Mouse (Mus musculus): ENCODE data around the gene Skil. TPM values are rescaled to one million over a fixed set of nuclear protein-coding genes. Genes with fewer than 3 reads are reported as not detected.
A peak's percentile ranks its signal among the peaks of the same experiment; 100 is the strongest.
"Not testable (repeated sequence)": the region's sequence is repeated elsewhere in the genome, so short reads cannot be mapped to it uniquely, and the experiment has no call there.

Gene Skil
- total and polyA plus RNA-seq, 2 experiments from 2014 or later, result 28.5 to 39.4 TPM

- H3K4me3 ChIP-seq (ENCODE audit: low read depth, low read length), result no peak overlapping the region
- H3K4me2 ChIP-seq (ENCODE audit: low read depth, low read length, poor library complexity, severe bottlenecking), result no peak overlapping the region
- no peaks in the 10 kb centered on the region for H3K36me3 ChIP-seq (ENCODE audit: insufficient read depth, low read length)
- no peaks in the 10 kb centered on the region for H3K9me3 ChIP-seq (ENCODE audit: low read length)
- WGBS, result 82% methylated on average over 7 of the region's 7 CpGs
- no peak for TF ChIP-seq CTCF (IDR thresholded peaks at IDR 0.05)
- ATAC-seq (ENCODE audit: low FRiP score) (no peak), DNase-seq (ENCODE audit: low spot score) (no peak)
- no peak overlapping the region for H3K27ac ChIP-seq (ENCODE audit: low read depth, low read length)
- no peaks in the 10 kb centered on the region for H3K4me1 ChIP-seq (ENCODE audit: insufficient read depth, low read length)
- H3K27me3 ChIP-seq (ENCODE audit: insufficient read depth, low read length), result no peaks in the 10 kb centered on the region
- H3K9ac ChIP-seq (replicated peaks; ENCODE audit: low read length, poor library complexity, severe bottlenecking), result no peak overlapping the region
Measured at GRCm38 (mm10) chr3:31134696-31135095, 39.8 kb downstream of the Skil start.

GRCm38 (mm10) chr3:31136591-31136990 lies 41.7 kb downstream of the Skil start:
- 83% methylated on average over 4 of the region's 4 CpGs for WGBS
- H3K4me2 ChIP-seq (ENCODE audit: low read depth, low read length, poor library complexity, severe bottlenecking); H3K27ac ChIP-seq (ENCODE audit: low read depth, low read length); H3K4me3 ChIP-seq (ENCODE audit: low read depth, low read length); DNase-seq (ENCODE audit: low spot score); H3K9ac ChIP-seq (replicated peaks; ENCODE audit: low read length, poor library complexity, severe bottlenecking); H3K9me3 ChIP-seq (ENCODE audit: low read length); H3K4me1 ChIP-seq (ENCODE audit: insufficient read depth, low read length); H3K27me3 ChIP-seq (ENCODE audit: insufficient read depth, low read length); ATAC-seq (ENCODE audit: low FRiP score); H3K36me3 ChIP-seq (ENCODE audit: insufficient read depth, low read length): not testable (repeated sequence)

GRCm38 (mm10) chr3:31138454-31139424 lies 43.9 kb downstream of the Skil start:
- TF ChIP-seq CTCF (IDR thresholded peaks at IDR 0.05), result peak; percentile 90
- 56% methylated on average over 13 of the region's 13 CpGs for WGBS
- no peak overlapping the region for H3K9ac ChIP-seq (replicated peaks; ENCODE audit: low read length, poor library complexity, severe bottlenecking)
- no peak; the same call in 1 of the 2 replicates for ATAC-seq (ENCODE audit: low FRiP score)
- no peak overlapping the region for H3K4me3 ChIP-seq (ENCODE audit: low read depth, low read length)
- no peaks in the 10 kb centered on the region for H3K9me3 ChIP-seq (ENCODE audit: low read length)
- no peaks in the 10 kb centered on the region for H3K36me3 ChIP-seq (ENCODE audit: insufficient read depth, low read length)
- H3K27me3 ChIP-seq (ENCODE audit: insufficient read depth, low read length), result no peaks in the 10 kb centered on the region
- H3K4me1 ChIP-seq (ENCODE audit: insufficient read depth, low read length), result no peaks in the 10 kb centered on the region
- no peak overlapping the region for H3K4me2 ChIP-seq (ENCODE audit: low read depth, low read length, poor library complexity, severe bottlenecking)
- H3K27ac ChIP-seq (ENCODE audit: low read depth, low read length), result no peak overlapping the region
- DNase-seq (ENCODE audit: low spot score), result peak; percentile 88

GRCm38 (mm10) chr3:31141621-31142020 lies 46.8 kb downstream of the Skil start:
- no peak for DNase-seq (ENCODE audit: low spot score)
- no peak overlapping the region for H3K4me2 ChIP-seq (ENCODE audit: low read depth, low read length, poor library complexity, severe bottlenecking)
- no peak overlapping the region for H3K27ac ChIP-seq (ENCODE audit: low read depth, low read length)
- 89% methylated on average over 4 of the region's 4 CpGs for WGBS
- ATAC-seq (ENCODE audit: low FRiP score), result no peak
- H3K4me3 ChIP-seq (ENCODE audit: low read depth, low read length), result no peak overlapping the region
- H3K36me3 ChIP-seq (ENCODE audit: insufficient read depth, low read length), result no peaks in the 10 kb centered on the region
- H3K4me1 ChIP-seq (ENCODE audit: insufficient read depth, low read length), result no peaks in the 10 kb centered on the region
- no peaks in the 10 kb centered on the region for H3K9me3 ChIP-seq (ENCODE audit: low read length)
- H3K27me3 ChIP-seq (ENCODE audit: insufficient read depth, low read length), result no peaks in the 10 kb centered on the region
- no peak for TF ChIP-seq CTCF (IDR thresholded peaks at IDR 0.05)
- no peak overlapping the region for H3K9ac ChIP-seq (replicated peaks; ENCODE audit: low read length, poor library complexity, severe bottlenecking)

GRCm38 (mm10) chr3:31145222-31145621 lies 50.4 kb downstream of the Skil start:
- H3K27me3 ChIP-seq (ENCODE audit: insufficient read depth, low read length); H3K9ac ChIP-seq (replicated peaks; ENCODE audit: low read length, poor library complexity, severe bottlenecking); H3K4me3 ChIP-seq (ENCODE audit: low read depth, low read length); H3K27ac ChIP-seq (ENCODE audit: low read depth, low read length); H3K4me1 ChIP-seq (ENCODE audit: insufficient read depth, low read length); H3K9me3 ChIP-seq (ENCODE audit: low read length); DNase-seq (ENCODE audit: low spot score); H3K36me3 ChIP-seq (ENCODE audit: insufficient read depth, low read length); ATAC-seq (ENCODE audit: low FRiP score); H3K4me2 ChIP-seq (ENCODE audit: low read depth, low read length, poor library complexity, severe bottlenecking): not testable (repeated sequence)
- WGBS, result 86% methylated on average over 11 of the region's 11 CpGs

- 15% methylated on average over 14 of the region's 14 CpGs for WGBS
- peak; percentile 96 for TF ChIP-seq CTCF (IDR thresholded peaks at IDR 0.05)
- no peak overlapping the region for H3K4me2 ChIP-seq (ENCODE audit: low read depth, low read length, poor library complexity, severe bottlenecking)
- DNase-seq (ENCODE audit: low spot score) (peak; percentile 96), ATAC-seq (ENCODE audit: low FRiP score) (peak; percentile 84)
- H3K4me1 ChIP-seq (ENCODE audit: insufficient read depth, low read length), result no peaks in the 10 kb centered on the region
- H3K36me3 ChIP-seq (ENCODE audit: insufficient read depth, low read length), result no peaks in the 10 kb centered on the region
- no peak overlapping the region for H3K27ac ChIP-seq (ENCODE audit: low read depth, low read length)
- H3K4me3 ChIP-seq (ENCODE audit: low read depth, low read length), result no peak overlapping the region
- no peak overlapping the region for H3K9ac ChIP-seq (replicated peaks; ENCODE audit: low read length, poor library complexity, severe bottlenecking)
- no peaks in the 10 kb centered on the region for H3K9me3 ChIP-seq (ENCODE audit: low read length)
- H3K27me3 ChIP-seq (ENCODE audit: insufficient read depth, low read length), result peaks cover 3% of the 10 kb centered on the region; the same call in 1 of the 2 replicates
Measured at GRCm38 (mm10) chr3:31145641-31146290, 50.9 kb downstream of the Skil start.
